Mouse (Mus musculus) adrenal gland, adult 2 months (tissue): ENCODE data around the gene Artn. TPM values are rescaled to one million over a fixed set of nuclear protein-coding genes. Genes with fewer than 3 reads are reported as not detected.

Experiments used
- DNase-seq: peaks from one replicate; pipeline ENCODE4 v3.0.0; 2021
- long read RNA-seq: library from polyadenylated mRNA; stranded (forward); transcript quantifications from one replicate; pipeline ENCODE4 v2.0.0, GENCODE M21; 2021
- polyA plus RNA-seq: library from polyadenylated mRNA; depleted of rRNA; stranded (reverse); fragments of >200 nt; gene quantifications from 2 replicates; pipeline ENCODE4 v1.2.3, GENCODE M21; 2012; rRNA removed
- total RNA-seq, 2 experiments: library from RNA; stranded (reverse); gene quantifications; 2 replicates each; pipeline ENCODE4 v1.2.3; 2021

Artn gene
- under 1 TPM in 1 of 2 experiments, not detected in 1; 0.41 TPM for total RNA-seq
- polyA plus RNA-seq = 0.43 and 0.52 TPM in 2 replicates
- long read RNA-seq, partial matches to known transcripts = 0 of 1 reads
- long read RNA-seq, other reads (novel, unspliced or antisense) = 1 of 1 reads

DNA sequence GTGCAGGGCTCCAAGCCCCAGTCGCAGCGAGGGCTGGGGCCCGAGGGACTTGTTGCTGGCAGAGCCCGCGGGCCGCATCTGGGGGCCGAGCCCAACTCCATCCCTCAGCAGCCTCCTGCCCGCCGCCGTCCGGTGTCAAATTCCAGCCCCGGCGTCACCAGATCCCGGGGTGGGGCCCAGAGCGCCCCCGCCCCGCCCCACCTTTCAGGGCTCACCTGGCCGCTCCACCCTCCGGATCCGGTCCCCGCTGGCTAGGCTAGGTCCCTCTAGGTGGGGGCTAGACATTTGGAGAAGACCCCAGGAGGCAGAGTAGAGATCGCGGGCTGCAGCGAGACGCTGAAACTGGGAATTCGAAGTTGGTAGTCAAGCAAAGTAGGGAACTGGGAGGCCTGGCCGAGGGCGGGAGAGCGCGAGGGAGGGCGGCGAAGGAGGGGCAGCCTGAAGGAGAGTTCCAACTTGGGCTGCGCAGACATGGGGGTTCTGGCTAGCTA lies at the start of gene Artn:
TSS of gene Artn (minus strand) at position 373 of the 491 bp plus-strand sequence.
- peak; percentile 20 for DNase-seq

GRCm38 (mm10) chr4:117979181-117979580 lies 49.6 kb upstream of the Artn start:
- no peak for DNase-seq

DNA sequence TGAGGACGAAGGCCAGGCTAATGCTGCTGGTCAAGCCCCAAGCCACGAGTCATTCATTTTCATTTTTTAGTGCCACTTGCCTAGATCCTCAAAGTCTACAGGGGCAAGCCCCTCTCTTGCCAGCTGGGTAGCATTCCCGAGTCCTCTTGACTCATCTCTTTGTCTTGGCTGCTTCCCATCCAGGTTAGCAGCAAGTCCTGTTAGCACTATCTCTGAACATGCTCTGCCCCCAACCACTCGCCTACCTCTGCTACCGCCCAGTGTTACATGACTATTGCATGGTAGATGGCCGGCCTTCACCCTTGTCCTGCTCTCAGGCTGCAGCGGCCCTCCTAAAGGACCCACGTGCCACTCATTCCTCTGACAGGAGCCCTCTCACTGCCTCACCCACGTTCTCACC lies 48.7 kb upstream of the Artn start:
- DNase-seq = no peak

DNA sequence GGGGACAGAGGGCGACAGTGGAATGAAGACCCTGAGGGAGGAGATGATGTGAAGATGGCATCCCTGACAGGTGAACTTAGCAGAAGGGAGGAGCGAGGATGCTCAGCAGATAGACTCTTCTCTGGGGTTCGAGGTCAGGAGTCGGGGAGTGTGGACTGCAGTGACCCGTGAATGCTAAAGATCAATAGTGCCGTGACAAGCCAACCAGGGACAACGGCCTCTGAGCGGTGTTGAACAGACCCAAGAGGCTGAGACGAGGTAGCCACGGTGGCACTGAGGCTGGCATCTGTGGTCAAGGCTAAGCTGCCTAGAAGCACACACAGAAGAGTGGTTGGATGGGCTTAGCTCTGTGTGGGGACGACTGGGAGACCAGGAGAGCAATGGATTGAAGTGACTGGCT lies 48.3 kb upstream of the Artn start:
- no peak for DNase-seq

DNA sequence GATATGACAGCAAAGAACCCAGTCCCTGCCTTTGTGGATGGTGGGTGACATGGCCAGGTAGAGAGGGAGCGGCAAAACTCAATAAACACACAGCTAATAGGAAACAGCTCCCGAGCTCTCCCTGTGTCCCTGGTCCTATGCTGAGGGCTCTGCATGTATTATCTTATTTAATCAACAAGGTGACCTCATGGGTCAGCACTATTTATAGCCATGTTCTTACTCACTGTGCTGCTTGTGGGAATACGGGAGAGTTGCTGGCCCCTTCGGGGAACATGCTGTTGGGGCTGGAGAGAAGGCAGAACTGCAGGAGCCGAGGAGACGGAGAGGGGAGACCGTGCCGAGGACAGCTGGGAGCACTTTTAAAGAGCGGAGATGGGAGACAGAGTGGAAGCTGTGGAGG lies 47.8 kb upstream of the Artn start:
- DNase-seq = no peak

- DNase-seq = no peak
Measured at GRCm38 (mm10) chr4:117975820-117976219, 46.3 kb upstream of the Artn start.

- DNase-seq = no peak
Measured at GRCm38 (mm10) chr4:117974719-117975118, 45.2 kb upstream of the Artn start.

GRCm38 (mm10) chr4:117972999-117973398 lies 43.4 kb upstream of the Artn start:
- no peak for DNase-seq

- DNase-seq = no peak
Measured at GRCm38 (mm10) chr4:117964346-117965025, 34.9 kb upstream of the Artn start.

GRCm38 (mm10) chr4:117957492-117957891 lies 27.9 kb upstream of the Artn start:
- DNase-seq = no peak

DNA sequence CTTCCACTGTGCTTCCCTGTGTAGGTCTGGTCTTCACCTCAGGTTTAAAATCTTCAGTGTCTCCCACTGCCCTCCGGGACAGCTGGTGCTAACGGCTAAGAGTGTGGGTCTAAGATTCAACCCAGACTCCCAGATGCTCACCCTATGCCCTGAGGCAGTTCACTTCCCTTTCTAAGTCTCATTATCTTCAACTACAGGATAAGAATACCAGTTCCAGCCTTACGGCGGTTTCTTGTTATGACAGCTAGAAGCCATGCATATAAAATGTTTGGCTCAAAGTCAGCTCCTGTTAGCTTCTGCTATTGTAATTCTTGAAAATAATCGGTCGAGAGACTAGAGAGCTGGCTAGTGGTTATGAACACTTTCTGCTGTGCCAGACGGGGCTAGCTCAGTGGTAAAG lies 17.9 kb upstream of the Artn start:
- no peak for DNase-seq

DNA sequence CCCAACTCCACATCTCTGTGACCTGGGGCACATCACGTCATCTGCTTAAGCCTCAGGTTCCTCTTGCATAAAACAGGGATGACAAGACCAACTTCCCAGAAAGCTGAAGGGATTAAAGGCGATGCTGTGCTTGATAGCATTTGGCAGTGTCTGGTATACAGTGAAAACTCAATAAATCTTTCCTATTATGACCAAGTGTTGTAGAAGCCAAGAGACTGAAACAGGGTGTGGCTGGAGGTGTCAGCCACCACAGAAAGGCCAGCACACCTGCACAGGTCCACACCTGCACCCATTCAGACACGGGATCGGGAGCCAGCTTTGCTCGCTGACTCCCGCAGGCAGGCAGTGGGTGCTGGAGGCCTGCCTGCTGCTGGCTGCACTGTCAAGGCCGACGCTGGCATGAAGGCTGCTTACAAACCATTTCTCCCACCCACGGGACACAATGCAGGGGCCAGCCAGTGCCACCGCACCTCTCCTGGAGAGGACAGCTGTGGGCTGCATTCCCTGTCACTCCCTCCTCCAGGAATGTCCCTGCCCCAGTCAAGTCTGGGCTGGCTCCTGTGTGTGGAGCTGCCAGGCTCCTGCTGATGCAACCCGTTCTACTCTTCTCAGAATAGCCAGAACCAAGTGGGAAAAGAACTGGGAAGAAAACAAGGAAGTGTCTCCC lies 17.2 kb upstream of the Artn start:
- peak; percentile 78 for DNase-seq

- peak; percentile 25 for DNase-seq
Measured at GRCm38 (mm10) chr4:117943317-117943716, 13.8 kb upstream of the Artn start.

- DNase-seq = no peak
Measured at GRCm38 (mm10) chr4:117936964-117937363, 7.4 kb upstream of the Artn start.

DNA sequence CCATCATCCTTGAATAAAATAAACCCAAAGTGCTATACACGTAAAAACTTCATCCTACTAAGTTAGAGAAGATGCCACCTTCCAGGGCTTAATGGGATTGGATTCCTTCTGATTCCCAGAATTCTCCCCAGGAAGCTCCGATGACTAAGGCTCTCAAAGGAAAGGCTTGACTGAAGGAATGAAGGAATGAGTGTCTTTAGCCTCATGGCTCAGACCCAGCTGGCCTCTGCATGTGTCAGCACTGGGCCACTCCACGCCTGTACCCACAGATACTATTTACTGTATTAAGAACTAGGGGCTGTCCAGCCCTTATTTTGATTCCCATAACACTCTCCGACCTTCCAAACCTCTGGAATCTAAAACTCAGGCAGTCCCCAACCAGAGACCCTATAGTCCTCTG lies 4.5 kb upstream of the Artn start:
- no peak for DNase-seq

DNA sequence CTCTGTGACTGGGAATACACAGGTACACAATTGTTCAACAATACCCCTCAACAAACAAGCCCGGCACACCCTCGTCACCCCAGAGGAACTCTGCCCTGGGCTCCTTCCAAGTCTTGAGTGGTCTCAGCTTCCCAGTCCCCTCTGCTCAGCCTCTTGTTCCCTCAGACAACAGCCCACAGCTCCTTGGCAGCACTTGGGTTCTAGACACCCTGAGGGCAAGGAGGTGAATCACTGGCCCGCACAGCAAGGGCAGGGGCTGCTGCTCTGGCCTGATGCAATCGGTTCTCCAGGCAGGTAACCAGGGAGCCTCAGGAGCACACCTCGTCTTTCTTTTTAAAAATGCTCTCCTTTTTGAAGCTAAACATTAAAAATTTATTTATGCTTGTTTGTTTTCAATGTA lies 3.7 kb upstream of the Artn start:
- DNase-seq = no peak

GRCm38 (mm10) chr4:117928699-117929241 lies 793 bp downstream of the Artn start:
- peak; percentile 71 for DNase-seq

DNA sequence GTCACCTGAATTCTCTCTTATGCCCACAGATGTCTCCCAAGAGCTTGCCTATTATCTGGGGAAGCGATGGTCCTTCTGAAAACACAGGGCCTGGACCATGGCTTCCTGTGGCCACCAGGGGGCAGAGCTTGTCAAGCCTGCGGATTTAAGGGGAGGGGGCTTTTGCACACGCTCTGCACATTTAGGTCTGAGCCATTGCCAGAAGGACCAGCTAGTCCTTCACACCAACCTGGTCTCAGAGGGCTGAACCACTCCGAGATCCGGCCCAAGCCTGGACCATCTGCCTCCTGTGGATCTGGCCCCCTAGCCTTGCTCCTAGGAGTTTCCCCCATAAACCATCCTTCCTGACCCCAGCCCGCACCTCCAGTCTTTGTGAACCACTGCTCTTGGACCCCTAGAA lies 1.3 kb downstream of the Artn start:
- no peak for DNase-seq

- peak; percentile 47 for DNase-seq
Measured at GRCm38 (mm10) chr4:117926545-117927482, 2.7 kb downstream of the Artn start.

- no peak for DNase-seq
Measured at GRCm38 (mm10) chr4:117924916-117925315, 4.6 kb downstream of the Artn start.

DNA sequence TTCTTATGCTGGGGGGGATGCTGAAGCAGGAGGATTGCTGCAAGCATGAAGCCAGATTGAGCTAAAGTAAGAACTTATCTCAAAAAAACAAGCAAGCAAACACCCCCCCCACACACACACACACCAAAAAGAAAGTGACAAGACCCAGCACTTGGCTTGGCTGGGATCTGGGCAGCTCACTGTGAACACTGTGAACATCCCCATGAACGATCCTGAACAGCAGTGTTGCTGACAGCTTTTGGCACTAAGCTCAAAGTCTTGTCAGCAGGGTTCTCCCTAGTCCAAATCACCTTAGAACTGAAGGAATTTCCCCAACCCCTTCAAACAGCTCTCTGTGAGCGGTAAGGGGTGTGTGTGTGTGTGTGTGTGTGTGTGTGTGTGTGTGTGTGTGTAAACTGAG lies 6.1 kb downstream of the Artn start:
- DNase-seq = no peak

- no peak for DNase-seq
Measured at GRCm38 (mm10) chr4:117921358-117921757, 8.2 kb downstream of the Artn start.
